Mouse (Mus musculus) adrenal gland, postnatal 10 days (tissue): Measurements from ENCODE around the gene Gm28048. TPM values are rescaled to one million over a fixed set of nuclear protein-coding genes. Genes with fewer than 3 reads are reported as not detected.
A peak's percentile ranks its signal among the peaks of the same experiment; 100 is the strongest.

ENCODE experiments used
- DNase-seq: peaks from one replicate; pipeline ENCODE4 v3.0.0; 2021; ENCODE audit warnings: mixed read lengths
- total RNA-seq, 2 experiments: library from RNA; stranded (reverse); gene quantifications; 2 replicates each; pipeline ENCODE4 v1.2.3; 2021

Gene Gm28048
- total RNA-seq, 2 experiments from 2014 or later = 27.1 to 33.0 TPM

- peak; percentile 46 for DNase-seq
Measured at GRCm38 (mm10) chr11:22858441-22859300, 123.2 kb downstream of the Gm28048 start.

- peak; percentile 60 for DNase-seq
Measured at GRCm38 (mm10) chr11:22857705-22858440, 124.0 kb downstream of the Gm28048 start.

GRCm38 (mm10) chr11:22857106-22857704 is 124.7 kb downstream of the Gm28048 start:
- DNase-seq = no peak

- DNase-seq = no peak
Measured at GRCm38 (mm10) chr11:22856371-22856965, 125.4 kb downstream of the Gm28048 start.

- no peak for DNase-seq
Measured at GRCm38 (mm10) chr11:22854571-22854970, 127.3 kb downstream of the Gm28048 start.

GRCm38 (mm10) chr11:22853477-22854157 is 128.3 kb downstream of the Gm28048 start:
- peak; percentile 58 for DNase-seq

GRCm38 (mm10) chr11:22852510-22852909 is 129.4 kb downstream of the Gm28048 start:
- no peak for DNase-seq

- DNase-seq = no peak
Measured at GRCm38 (mm10) chr11:22851416-22851815, 130.5 kb downstream of the Gm28048 start.

GRCm38 (mm10) chr11:22850077-22850476 is 131.8 kb downstream of the Gm28048 start:
- DNase-seq = peak; percentile 38

- no peak for DNase-seq
Measured at GRCm38 (mm10) chr11:22848649-22849195, 133.2 kb downstream of the Gm28048 start.

- peak; percentile 35 for DNase-seq
Measured at GRCm38 (mm10) chr11:22847732-22848648, 133.9 kb downstream of the Gm28048 start.

GRCm38 (mm10) chr11:22846960-22847731 is 134.7 kb downstream of the Gm28048 start:
- no peak for DNase-seq

GRCm38 (mm10) chr11:22846093-22846835 is 135.6 kb downstream of the Gm28048 start:
- no peak for DNase-seq

GRCm38 (mm10) chr11:22844754-22845718 is 136.9 kb downstream of the Gm28048 start:
- no peak for DNase-seq

- no peak for DNase-seq
Measured at GRCm38 (mm10) chr11:22839456-22839855, 142.4 kb downstream of the Gm28048 start.

- DNase-seq = no peak
Measured at GRCm38 (mm10) chr11:22838361-22838760, 143.5 kb downstream of the Gm28048 start.

- DNase-seq = no peak
Measured at GRCm38 (mm10) chr11:22836269-22836668, 145.6 kb downstream of the Gm28048 start.

GRCm38 (mm10) chr11:22832600-22832999 is 149.3 kb downstream of the Gm28048 start:
- no peak for DNase-seq
